Mouse (Mus musculus) kidney, adult 2 months (tissue): ENCODE data around the gene Drp2.

Experiments
- CTCF ChIP-seq: fragments of 200-500 bp; conservative IDR thresholded peaks from 2 replicates; pipeline ENCODE4 v1.5.1; 2011; ENCODE audit warnings: low read depth, mild to moderate bottlenecking, control low read depth, low read length, moderate library complexity, mixed read lengths; ENCODE audit not compliant: insufficient read depth, insufficient read length
- POLR2A ChIP-seq: fragments of 200-500 bp; IDR thresholded peaks from one replicate; pipeline ENCODE4 v1.6.1; 2011; ENCODE audit warnings: low read depth, low read length, control low read depth

DNA sequence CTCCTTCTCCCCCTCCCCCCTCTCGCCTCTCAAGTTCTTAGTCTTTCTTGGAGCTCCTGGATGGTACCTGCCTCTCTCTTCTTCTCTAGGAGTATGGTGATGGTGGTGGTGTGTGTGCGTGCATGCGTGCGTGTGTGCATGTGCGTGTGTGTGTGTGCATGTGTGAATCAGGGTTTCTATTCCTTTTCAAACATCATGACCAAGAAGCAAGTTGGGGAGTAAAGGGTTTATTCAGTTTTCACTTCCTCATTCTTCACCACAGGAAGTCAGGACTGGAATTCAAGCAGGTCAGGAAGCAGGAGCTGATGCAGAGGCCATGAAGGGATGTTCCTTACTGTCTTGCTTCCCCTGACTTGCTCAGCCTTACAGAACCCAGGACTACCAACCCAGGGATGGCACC is 19.9 kb downstream of the Drp2 start:
- TF ChIP-seq POLR2A (no peak), CTCF (no peak)
